Mouse (Mus musculus): ENCODE measurements at regions not wholly inside any gene's neighbourhood (a gene's known extent, or its start where the extent isn't known, plus 50 kb on each side); places are given as distances from the start of the nearest gene placed in this dataset.

GRCm38 (mm10) chr10:101189233-101189632 is 492.1 kb upstream of the Mgat4c start:
- no peak for TF ChIP-seq CTCF (IDR thresholded peaks at IDR 0.05; ENCODE audit: borderline replicate concordance, insufficient read depth, low read depth, low read length)
- TF ChIP-seq POLR2A (IDR thresholded peaks at IDR 0.05; ENCODE audit: borderline replicate concordance, insufficient read depth, low read length), result no peak
